Mouse (Mus musculus): ENCODE results near the gene Gpank1. TPM values are rescaled to one million over a fixed set of nuclear protein-coding genes. Genes with fewer than 3 reads are reported as not detected.
"Not testable (repeated sequence)": the region's sequence is repeated elsewhere in the genome, so short reads cannot be mapped to it uniquely, and the experiment has no call there.

Gene Gpank1
- total and polyA plus RNA-seq, 2 experiments from 2014 or later, result 14.1 to 18.1 TPM

DNA sequence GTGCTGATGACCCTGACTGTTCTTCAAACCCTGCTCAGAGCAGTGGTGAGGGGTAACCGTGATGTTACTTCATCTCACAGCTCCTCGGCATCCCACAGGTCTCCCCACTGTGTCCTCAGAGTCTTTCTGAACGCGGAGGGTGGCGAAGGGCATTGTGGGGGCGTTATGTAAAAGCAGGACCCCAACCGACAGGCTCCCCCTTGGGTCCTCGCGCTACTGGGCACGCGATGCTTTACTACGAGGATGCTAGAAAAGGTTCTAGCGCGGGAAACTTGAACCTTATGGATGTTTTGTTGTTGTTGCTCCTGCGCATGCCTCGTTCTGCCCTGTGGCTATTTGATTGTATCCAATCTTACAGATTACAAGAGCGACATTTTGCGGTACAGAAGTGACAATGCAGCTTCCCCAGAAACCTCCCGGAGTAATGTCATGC, 632 bp downstream of the Gpank1 start, which contains the start of gene Csnk2b:
Gene Csnk2b, minus strand, starts transcription at position 183 of the 433 bp plus-strand sequence.
- Histone ChIP-seq H3K36me3 (ENCODE audit: insufficient read depth, low read length) (peaks cover 23% of the 10 kb centered on the region), H3K4me2 (ENCODE audit: low read depth, low read length) (peak within 1 kb of the TSS; percentile 96), H3K4me3 (ENCODE audit: low read length) (peak within 1 kb of the TSS; percentile 79), H3K27ac (peak within 1 kb of the TSS; percentile 93), H3K27me3 (ENCODE audit: insufficient read depth, low read length) (no peaks in the 10 kb centered on the region), H3K9ac (replicated peaks; ENCODE audit: low read length) (peak within 1 kb of the TSS; percentile 93), H3K4me1 (ENCODE audit: insufficient read depth, low read length) (peaks cover 11% of the 10 kb centered on the region), H3K9me3 (ENCODE audit: low read length) (no peaks in the 10 kb centered on the region)
- ATAC-seq (peak; percentile 61), DNase-seq (ENCODE audit: low spot score) (peak; percentile 94)
- peak; percentile 65 for TF ChIP-seq CTCF (IDR thresholded peaks at IDR 0.05; ENCODE audit: low read depth)
- under 1% methylated on average over 19 of the region's 19 CpGs for WGBS

DNA sequence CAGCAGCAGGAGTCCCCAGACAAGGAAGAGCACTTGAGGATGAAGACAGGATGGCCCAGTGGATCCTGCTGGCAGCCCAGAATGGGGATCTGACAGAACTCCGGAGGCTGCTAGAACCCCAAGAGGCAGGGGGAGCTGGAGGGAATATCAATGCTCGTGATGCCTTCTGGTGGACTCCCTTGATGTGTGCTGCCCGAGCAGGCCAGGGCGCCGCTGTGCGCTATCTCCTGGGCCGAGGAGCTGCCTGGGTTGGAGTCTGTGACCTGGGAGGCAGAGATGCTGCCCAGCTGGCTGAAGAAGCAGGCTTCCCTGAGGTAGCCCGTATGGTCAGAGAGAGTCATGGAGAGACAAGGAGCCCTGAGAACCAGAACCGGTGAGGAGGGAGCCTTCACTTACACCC, 2.0 kb downstream of the Gpank1 start:
- H3K9me3 ChIP-seq (ENCODE audit: low read length); DNase-seq (ENCODE audit: low spot score); ATAC-seq; H3K9ac ChIP-seq (replicated peaks; ENCODE audit: low read length); H3K4me3 ChIP-seq (ENCODE audit: low read length); H3K4me2 ChIP-seq (ENCODE audit: low read depth, low read length); H3K27me3 ChIP-seq (ENCODE audit: insufficient read depth, low read length); H3K27ac ChIP-seq: not testable (repeated sequence)
- Histone ChIP-seq H3K36me3 (ENCODE audit: insufficient read depth, low read length) (peaks cover 12% of the 10 kb centered on the region), H3K4me1 (ENCODE audit: insufficient read depth, low read length) (peaks cover 14% of the 10 kb centered on the region)
- WGBS, result 91% methylated on average over 9 of the region's 9 CpGs

DNA sequence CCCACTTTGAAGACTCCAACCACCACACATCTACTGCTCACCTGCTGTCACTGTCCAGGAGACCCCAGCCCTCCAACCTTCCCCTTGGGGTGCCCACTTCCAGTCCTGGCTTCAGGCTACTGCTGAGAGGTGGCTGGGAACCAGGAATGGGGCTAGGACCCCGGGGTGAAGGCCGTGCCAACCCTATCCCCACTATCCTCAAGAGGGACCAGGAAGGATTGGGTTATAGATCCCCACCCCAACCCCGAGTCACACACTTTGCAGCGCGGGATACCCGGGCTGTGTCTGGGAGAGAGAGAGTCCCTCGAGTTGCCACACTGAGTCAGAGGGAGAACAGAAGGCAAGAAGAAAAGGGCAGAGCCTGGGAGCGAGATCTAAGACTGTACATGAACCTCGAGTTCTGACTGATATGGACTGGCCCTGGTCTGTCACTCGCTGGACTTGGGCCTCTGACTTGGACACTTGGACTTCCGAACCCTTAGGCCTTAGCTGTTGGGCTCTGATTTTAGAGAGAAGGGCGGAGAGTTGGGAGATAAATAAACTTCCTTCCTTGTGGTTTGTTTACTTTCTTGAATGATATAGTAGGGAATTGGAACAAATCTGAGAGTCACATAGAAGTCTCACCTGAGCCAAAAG, 3.1 kb downstream of the Gpank1 start:
- H3K4me2 ChIP-seq (ENCODE audit: low read depth, low read length); H3K27me3 ChIP-seq (ENCODE audit: insufficient read depth, low read length); H3K9me3 ChIP-seq (ENCODE audit: low read length); H3K27ac ChIP-seq; H3K36me3 ChIP-seq (ENCODE audit: insufficient read depth, low read length); DNase-seq (ENCODE audit: low spot score); ATAC-seq; H3K9ac ChIP-seq (replicated peaks; ENCODE audit: low read length); H3K4me3 ChIP-seq (ENCODE audit: low read length): not testable (repeated sequence)
- 97% methylated on average over 12 of the region's 12 CpGs for WGBS
- H3K4me1 ChIP-seq (ENCODE audit: insufficient read depth, low read length), result peaks cover 14% of the 10 kb centered on the region

DNA sequence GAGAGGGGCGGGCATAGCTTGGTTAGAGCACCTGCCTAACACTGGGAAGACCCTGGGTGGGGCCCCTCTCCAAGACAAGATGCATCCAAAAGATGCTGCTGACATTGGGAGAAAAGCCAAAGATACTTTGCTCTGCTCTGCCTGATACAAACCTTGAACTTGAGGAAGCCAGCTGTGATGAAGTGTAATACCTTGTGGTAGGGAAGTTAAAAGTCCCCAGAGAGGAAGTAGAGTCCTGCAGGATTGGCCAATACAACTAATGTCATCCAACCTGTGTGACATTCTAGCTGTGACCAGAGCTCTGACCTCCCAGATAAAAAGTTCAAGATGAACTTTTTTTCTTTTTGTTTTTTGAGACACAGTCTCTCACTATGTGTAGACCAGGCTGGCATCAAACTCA, 3.8 kb downstream of the Gpank1 start:
- no peak overlapping the region for H3K27ac ChIP-seq
- no peaks in the 10 kb centered on the region for H3K27me3 ChIP-seq (ENCODE audit: insufficient read depth, low read length)
- TF ChIP-seq CTCF (IDR thresholded peaks at IDR 0.05; ENCODE audit: low read depth), result no peak
- no peak overlapping the region for H3K4me3 ChIP-seq (ENCODE audit: low read length)
- H3K4me1 ChIP-seq (ENCODE audit: insufficient read depth, low read length), result peaks cover 13% of the 10 kb centered on the region
- H3K9me3 ChIP-seq (ENCODE audit: low read length), result no peaks in the 10 kb centered on the region
- no peak for DNase-seq (ENCODE audit: low spot score)
- H3K36me3 ChIP-seq (ENCODE audit: insufficient read depth, low read length), result peaks cover 5% of the 10 kb centered on the region; the same call in 1 of the 2 replicates
- WGBS, result 100% methylated on average over 1 of the region's 1 CpGs
- H3K4me2 ChIP-seq (ENCODE audit: low read depth, low read length), result peak overlapping the region; percentile 75
- ATAC-seq, result no peak
- H3K9ac ChIP-seq (replicated peaks; ENCODE audit: low read length), result no peak overlapping the region

DNA sequence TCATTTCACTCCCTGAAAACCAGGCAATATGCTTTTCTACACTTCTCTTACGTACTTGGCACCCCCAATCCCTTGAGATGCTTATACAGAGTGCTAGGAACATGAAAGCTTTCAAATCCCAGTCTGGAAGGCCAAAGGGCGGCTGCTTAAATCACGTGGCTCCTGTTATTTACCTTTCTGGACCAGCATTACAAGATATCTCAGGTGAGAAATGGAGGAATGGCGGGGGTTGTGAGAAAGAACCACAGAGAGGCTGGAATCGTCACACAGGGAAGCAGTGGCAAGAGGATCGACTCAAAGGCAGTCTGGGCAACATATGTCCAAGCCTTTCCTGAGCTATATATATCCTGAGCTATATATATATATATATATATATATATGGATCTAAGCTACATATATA, 4.3 kb downstream of the Gpank1 start:
- Histone ChIP-seq H3K27ac (peak overlapping the region; percentile 83; the same call in 1 of the 2 replicates), H3K27me3 (ENCODE audit: insufficient read depth, low read length) (no peaks in the 10 kb centered on the region), H3K4me2 (ENCODE audit: low read depth, low read length) (peak overlapping the region; percentile 75), H3K4me1 (ENCODE audit: insufficient read depth, low read length) (peaks cover 8% of the 10 kb centered on the region), H3K36me3 (ENCODE audit: insufficient read depth, low read length) (peaks cover 5% of the 10 kb centered on the region; the same call in 1 of the 2 replicates), H3K9me3 (ENCODE audit: low read length) (no peaks in the 10 kb centered on the region), H3K4me3 (ENCODE audit: low read length) (peak overlapping the region; percentile 54), H3K9ac (replicated peaks; ENCODE audit: low read length) (peak overlapping the region; percentile 68)
- TF ChIP-seq CTCF (IDR thresholded peaks at IDR 0.05; ENCODE audit: low read depth), result no peak
- DNase-seq (ENCODE audit: low spot score), result no peak
- no peak for ATAC-seq
- 30% methylated on average over 6 of the region's 6 CpGs for WGBS

DNA sequence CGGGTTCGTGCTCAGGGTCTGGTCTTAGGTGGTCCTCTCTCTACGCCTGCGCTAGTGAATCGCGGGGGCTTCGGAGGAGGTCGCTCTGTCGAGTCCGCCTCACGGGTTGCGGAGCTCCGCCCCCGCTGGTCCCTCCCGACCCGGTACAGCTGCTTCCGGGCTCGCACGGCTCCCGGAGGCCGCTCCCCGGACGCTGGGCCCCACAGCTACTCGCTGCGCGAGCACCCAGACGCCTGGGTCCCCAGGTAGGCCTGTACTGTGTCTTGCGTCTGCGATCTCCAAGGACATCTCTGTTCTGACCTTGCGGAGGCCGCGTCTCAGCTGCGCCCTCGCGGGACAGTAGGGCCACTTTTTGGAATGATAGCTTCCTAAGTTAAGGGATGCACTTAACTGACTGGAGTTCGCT, 5.0 kb downstream of the Gpank1 start, which contains the start of gene D17H6S53E:
Gene D17H6S53E, plus strand, starts transcription at position 168 of the 406 bp plus-strand sequence.
- peak; percentile 52 for ATAC-seq

DNA sequence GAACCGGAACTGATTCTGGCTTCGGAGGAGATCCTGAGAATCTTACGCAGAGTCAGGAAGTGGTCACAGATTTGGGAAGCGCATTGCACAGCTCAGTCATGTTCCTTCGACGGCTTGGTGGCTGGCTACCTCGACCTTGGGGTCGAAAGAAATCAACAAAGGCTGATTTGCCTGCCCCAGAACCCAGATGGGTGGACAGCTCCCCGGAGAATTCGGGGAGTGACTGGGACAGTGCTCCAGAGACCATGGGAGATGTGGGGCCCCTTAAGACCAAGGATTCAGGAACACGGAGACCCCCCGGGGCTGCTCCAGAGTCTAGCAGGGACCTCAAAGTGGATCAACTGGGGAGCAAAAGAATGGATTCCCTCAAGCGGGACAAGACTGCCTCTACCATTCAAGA, 5.8 kb downstream of the Gpank1 start:
- H3K27ac ChIP-seq, result peak overlapping the region; percentile 83
- no peak for TF ChIP-seq CTCF (IDR thresholded peaks at IDR 0.05; ENCODE audit: low read depth)
- no peak for DNase-seq (ENCODE audit: low spot score)
- peaks cover 5% of the 10 kb centered on the region; the same call in 1 of the 2 replicates for H3K36me3 ChIP-seq (ENCODE audit: insufficient read depth, low read length)
- H3K9ac ChIP-seq (replicated peaks; ENCODE audit: low read length), result peak overlapping the region; percentile 68
- H3K9me3 ChIP-seq (ENCODE audit: low read length), result no peaks in the 10 kb centered on the region
- peaks cover 8% of the 10 kb centered on the region; the same call in 1 of the 2 replicates for H3K4me1 ChIP-seq (ENCODE audit: insufficient read depth, low read length)
- H3K27me3 ChIP-seq (ENCODE audit: insufficient read depth, low read length), result no peaks in the 10 kb centered on the region
- peak overlapping the region; percentile 75 for H3K4me2 ChIP-seq (ENCODE audit: low read depth, low read length)
- ATAC-seq, result no peak
- 74% methylated on average over 13 of the region's 13 CpGs for WGBS
- peak overlapping the region; percentile 54 for H3K4me3 ChIP-seq (ENCODE audit: low read length)

More for the DNA sequence above, 5.0 kb downstream of the Gpank1 start, which contains the start of gene D17H6S53E:
- no peaks in the 10 kb centered on the region for H3K27me3 ChIP-seq (ENCODE audit: insufficient read depth, low read length)
- WGBS, result 0% methylated on average over 36 of the region's 36 CpGs
- H3K9ac ChIP-seq (replicated peaks; ENCODE audit: low read length), result peak within 1 kb of the TSS; percentile 68
- TF ChIP-seq CTCF (IDR thresholded peaks at IDR 0.05; ENCODE audit: low read depth), result no peak
- DNase-seq (ENCODE audit: low spot score), result peak; percentile 83
- H3K36me3 ChIP-seq (ENCODE audit: insufficient read depth, low read length), result peaks cover 5% of the 10 kb centered on the region; the same call in 1 of the 2 replicates
- H3K4me2 ChIP-seq (ENCODE audit: low read depth, low read length), result peak within 1 kb of the TSS; percentile 75
- H3K27ac ChIP-seq, result peak within 1 kb of the TSS; percentile 83
- H3K4me3 ChIP-seq (ENCODE audit: low read length), result peak within 1 kb of the TSS; percentile 54
- no peaks in the 10 kb centered on the region for H3K9me3 ChIP-seq (ENCODE audit: low read length)
- H3K4me1 ChIP-seq (ENCODE audit: insufficient read depth, low read length), result peaks cover 8% of the 10 kb centered on the region; the same call in 1 of the 2 replicates
